Mouse (Mus musculus) ES-Bruce4 (cell line): ENCODE measurements around the gene Scml4. TPM values are rescaled to one million over a fixed set of nuclear protein-coding genes. Genes with fewer than 3 reads are reported as not detected.

Experiments
- H3K27ac ChIP-seq: 2 replicates; pipeline ENCODE4 v1.5.1; 2012; ENCODE audit warnings: low read length, inconsistent platforms; ENCODE audit not compliant: insufficient read depth
- H3K27me3 ChIP-seq: 2 replicates; pipeline ENCODE4 v1.6.1; 2012; ENCODE audit warnings: mild to moderate bottlenecking, low read length, inconsistent platforms; ENCODE audit not compliant: control insufficient read depth, poor library complexity, insufficient read depth, severe bottlenecking
- H3K36me3 ChIP-seq: 2 replicates; pipeline ENCODE4 v1.6.1; 2012; ENCODE audit warnings: inconsistent platforms, mild to moderate bottlenecking, low read length, moderate library complexity; ENCODE audit not compliant: control insufficient read depth, poor library complexity, insufficient read depth, severe bottlenecking
- H3K4me1 ChIP-seq: one replicate; pipeline ENCODE4 v1.8.1; 2011; ENCODE audit warnings: low read length; ENCODE audit not compliant: control insufficient read depth, insufficient read depth
- H3K4me3 ChIP-seq: 2 replicates; pipeline ENCODE4 v1.5.1; 2011; ENCODE audit warnings: low read depth, mild to moderate bottlenecking, low read length
- H3K9ac ChIP-seq: 2 replicates; pipeline ENCODE4 v1.6.1; 2012; ENCODE audit warnings: low read depth, mild to moderate bottlenecking, inconsistent platforms; ENCODE audit not compliant: poor library complexity, severe bottlenecking
- H3K9me3 ChIP-seq: replicated peaks from 2 replicates; pipeline ENCODE4 v1.6.1; 2012; ENCODE audit warnings: mild to moderate bottlenecking, low read length, inconsistent platforms; ENCODE audit not compliant: control insufficient read depth, poor library complexity, insufficient read depth, severe bottlenecking
- CTCF ChIP-seq: IDR thresholded peaks from one replicate; pipeline ENCODE4 v1.8.1; 2011; ENCODE audit warnings: low read depth, low read length
- EP300 ChIP-seq: IDR thresholded peaks from 2 replicates; pipeline ENCODE4 v1.6.1; 2011; ENCODE audit warnings: low read depth, low read length; ENCODE audit not compliant: insufficient read depth
- POLR2A ChIP-seq: IDR thresholded peaks from one replicate; pipeline ENCODE4 v1.8.1; 2011; ENCODE audit warnings: low read length; ENCODE audit not compliant: insufficient read depth
- polyA plus RNA-seq: library from polyadenylated mRNA; stranded (reverse); fragments of >200 nt; gene quantifications from 2 replicates; pipeline ENCODE4 v1.2.4, GENCODE M21; 2011; ENCODE audit warnings: low read depth; ENCODE audit not compliant: missing spikeins, insufficient read depth, insufficient read length

Scml4 gene
- polyA plus RNA-seq, 1 experiment = 0.15 TPM

DNA sequence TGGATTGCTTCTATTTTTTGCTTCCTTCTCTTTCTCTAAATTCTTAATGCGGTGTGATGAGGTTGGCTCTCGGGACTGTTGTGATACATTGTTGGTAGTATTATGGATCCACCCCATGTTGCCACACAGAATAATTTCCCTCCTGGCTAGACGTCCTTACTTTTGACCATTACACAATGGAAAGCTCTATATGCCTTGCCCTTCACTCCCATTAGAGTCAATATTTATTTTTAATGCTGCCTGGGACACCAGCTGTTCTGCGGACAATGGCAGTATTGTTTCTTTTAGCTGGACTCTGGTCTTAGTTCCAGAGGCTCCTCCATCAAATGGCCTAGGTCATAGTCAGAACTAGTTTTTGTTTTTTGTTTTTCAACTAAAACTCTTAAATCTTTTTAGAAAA lies 32.1 kb downstream of the Scml4 start:
- no peak for TF ChIP-seq CTCF
- no peak for TF ChIP-seq POLR2A
- no peak for TF ChIP-seq EP300
- Histone ChIP-seq H3K27ac (no peak overlapping the region), H3K36me3 (no peaks in the 10 kb centered on the region), H3K4me3 (no peak overlapping the region), H3K9me3 (no peaks in the 10 kb centered on the region), H3K27me3 (no peaks in the 10 kb centered on the region), H3K9ac (no peak overlapping the region), H3K4me1 (no peaks in the 10 kb centered on the region)

DNA sequence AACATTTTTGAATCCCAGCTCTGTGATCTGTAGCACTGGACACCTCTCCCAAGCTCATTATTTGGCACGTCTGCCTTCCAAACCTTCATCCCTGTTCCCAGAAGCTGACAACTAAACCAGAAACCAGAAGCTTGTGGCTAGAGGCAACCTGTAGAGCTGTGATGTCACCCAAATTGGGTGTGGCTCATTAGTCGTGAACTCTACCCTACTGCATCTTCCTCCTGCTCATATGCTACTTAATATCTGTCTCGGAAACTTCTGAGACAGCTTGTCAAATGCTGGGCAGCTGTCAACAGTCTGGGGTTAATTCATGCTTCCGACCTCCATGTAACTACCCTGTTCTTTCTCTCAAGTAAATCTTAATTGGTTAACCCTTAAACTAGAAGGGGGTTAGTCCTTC lies 32.8 kb downstream of the Scml4 start:
- H3K4me1 ChIP-seq = no peaks in the 10 kb centered on the region
- H3K4me3 ChIP-seq = no peak overlapping the region
- no peaks in the 10 kb centered on the region for H3K27me3 ChIP-seq
- no peak for TF ChIP-seq CTCF
- no peak for TF ChIP-seq EP300
- no peak for TF ChIP-seq POLR2A
- no peaks in the 10 kb centered on the region for H3K36me3 ChIP-seq
- H3K27ac ChIP-seq = no peak overlapping the region
- H3K9me3 ChIP-seq = no peaks in the 10 kb centered on the region
- H3K9ac ChIP-seq = no peak overlapping the region

DNA sequence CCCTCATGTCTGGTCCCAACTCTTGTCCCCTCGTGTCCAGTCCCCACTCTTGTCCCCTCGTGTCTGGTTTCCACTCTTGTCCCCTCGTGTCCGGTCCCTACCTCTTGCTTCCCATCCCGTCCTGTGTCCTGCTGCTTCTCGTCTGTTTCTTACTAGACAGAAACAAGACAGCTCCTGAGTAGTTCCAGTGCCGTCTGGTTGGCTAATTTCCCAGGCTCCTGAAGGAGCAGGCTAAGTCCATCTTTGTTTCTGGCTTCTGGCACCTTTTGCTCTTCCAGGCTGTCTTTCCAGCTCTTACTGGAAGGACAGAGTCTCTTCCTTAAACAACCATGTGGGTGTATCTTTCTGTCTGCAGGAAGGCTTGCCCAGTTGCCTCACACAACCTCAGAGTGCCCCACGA lies 33.7 kb downstream of the Scml4 start:
- Histone ChIP-seq H3K27me3 (no peaks in the 10 kb centered on the region), H3K27ac (no peak overlapping the region), H3K4me1 (no peaks in the 10 kb centered on the region), H3K9me3 (no peaks in the 10 kb centered on the region), H3K4me3 (no peak overlapping the region), H3K36me3 (no peaks in the 10 kb centered on the region), H3K9ac (no peak overlapping the region)
- TF ChIP-seq POLR2A (no peak), CTCF (no peak), EP300 (no peak)

DNA sequence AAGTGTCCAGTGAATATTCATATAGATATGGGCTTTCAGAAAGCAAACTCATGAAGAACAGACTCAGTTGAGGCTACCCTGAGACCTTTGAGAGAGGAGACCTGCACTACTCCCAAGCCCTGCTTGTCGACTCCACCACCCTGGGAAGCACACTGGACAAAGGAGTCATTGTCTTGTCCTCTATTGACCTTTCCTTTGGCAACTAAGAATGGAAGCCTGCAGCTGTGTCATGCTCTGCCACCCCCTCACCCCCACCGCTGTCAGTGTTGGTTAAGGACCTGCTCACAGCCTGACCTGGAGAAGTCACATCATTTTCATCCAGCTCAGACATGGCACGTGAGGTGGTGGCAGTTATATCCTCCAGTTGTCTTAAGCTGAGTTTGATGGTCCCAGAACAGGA lies 34.1 kb downstream of the Scml4 start:
- no peaks in the 10 kb centered on the region for H3K27me3 ChIP-seq
- no peak overlapping the region for H3K27ac ChIP-seq
- no peaks in the 10 kb centered on the region for H3K9me3 ChIP-seq
- H3K9ac ChIP-seq = no peak overlapping the region
- no peaks in the 10 kb centered on the region for H3K36me3 ChIP-seq
- TF ChIP-seq EP300 (no peak), CTCF (no peak)
- no peaks in the 10 kb centered on the region for H3K4me1 ChIP-seq
- no peak overlapping the region for H3K4me3 ChIP-seq

DNA sequence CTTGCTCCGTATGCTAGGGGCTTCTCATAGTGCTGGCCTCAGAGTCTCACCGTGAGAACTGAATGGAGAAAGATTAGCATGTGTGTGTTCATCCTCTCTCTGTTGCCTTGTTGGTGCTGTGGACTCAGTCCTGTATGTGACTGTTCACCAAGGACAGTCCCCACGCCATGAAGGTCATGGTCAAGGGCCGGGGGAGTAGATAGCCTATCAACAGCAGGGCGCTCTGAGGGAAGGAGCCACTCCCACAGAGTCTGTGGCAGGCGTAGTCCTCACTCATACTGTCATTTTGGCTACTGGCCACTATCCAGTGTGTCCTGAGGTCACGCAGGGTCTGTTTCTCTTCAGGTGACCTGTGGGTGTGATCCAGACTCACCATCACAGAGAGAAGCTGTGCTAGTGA lies 34.5 kb downstream of the Scml4 start:
- Histone ChIP-seq H3K27ac (no peak overlapping the region), H3K4me1 (no peaks in the 10 kb centered on the region), H3K27me3 (no peaks in the 10 kb centered on the region), H3K36me3 (no peaks in the 10 kb centered on the region), H3K4me3 (no peak overlapping the region), H3K9me3 (no peaks in the 10 kb centered on the region), H3K9ac (no peak overlapping the region)
- no peak for TF ChIP-seq EP300
- TF ChIP-seq POLR2A = no peak
- no peak for TF ChIP-seq CTCF

DNA sequence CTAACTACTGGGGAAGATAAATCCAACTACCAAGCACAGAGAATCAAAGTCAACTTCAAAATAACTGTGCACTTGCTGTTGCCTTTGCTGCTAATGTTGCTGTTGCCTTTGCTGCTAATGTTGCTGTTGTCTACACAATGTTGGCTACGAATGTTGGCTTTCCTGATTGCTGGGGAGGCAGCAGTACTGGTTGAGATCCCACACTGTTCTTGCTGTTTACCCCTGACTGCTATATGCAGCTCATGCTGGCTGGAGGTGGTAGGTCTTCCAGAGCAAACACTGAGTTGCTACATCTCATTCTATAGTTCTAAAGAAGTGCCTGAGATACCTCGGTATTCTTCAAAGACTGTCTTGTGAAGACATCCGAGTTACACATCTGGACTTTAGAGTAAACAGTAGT lies 36.5 kb downstream of the Scml4 start:
- no peak for TF ChIP-seq CTCF
- no peak for TF ChIP-seq POLR2A
- TF ChIP-seq EP300 = no peak
- Histone ChIP-seq H3K27ac (no peak overlapping the region), H3K4me3 (no peak overlapping the region)

More for the DNA sequence above, 36.5 kb downstream of the Scml4 start:
- no peaks in the 10 kb centered on the region for H3K27me3 ChIP-seq
- no peaks in the 10 kb centered on the region for H3K9me3 ChIP-seq
- H3K9ac ChIP-seq = no peak overlapping the region
- no peaks in the 10 kb centered on the region for H3K36me3 ChIP-seq
- no peaks in the 10 kb centered on the region for H3K4me1 ChIP-seq
